Mouse (Mus musculus): ENCODE results near the gene Kank1. TPM values are rescaled to one million over a fixed set of nuclear protein-coding genes. Genes with fewer than 3 reads are reported as not detected.

Kank1 gene
- total RNA-seq, 1 experiment from 2014 or later = 21.7 TPM

- peak; percentile 9 for DNase-seq
Measured at GRCm38 (mm10) chr19:25315458-25315889, 78.7 kb downstream of the Kank1 start.

- no peak for DNase-seq
Measured at GRCm38 (mm10) chr19:25315993-25316392, 79.2 kb downstream of the Kank1 start.

GRCm38 (mm10) chr19:25324265-25324664 lies 87.5 kb downstream of the Kank1 start:
- peak; percentile 48 for DNase-seq

- no peak for DNase-seq
Measured at GRCm38 (mm10) chr19:25325113-25326001, 88.6 kb downstream of the Kank1 start.

- no peak for DNase-seq
Measured at GRCm38 (mm10) chr19:25326002-25326300, 89.2 kb downstream of the Kank1 start.

GRCm38 (mm10) chr19:25327633-25328032 lies 90.9 kb downstream of the Kank1 start:
- DNase-seq = no peak

- DNase-seq = peak; percentile 52
Measured at GRCm38 (mm10) chr19:25334360-25334759, 97.6 kb downstream of the Kank1 start.

- DNase-seq = no peak
Measured at GRCm38 (mm10) chr19:25336731-25337130, 100.0 kb downstream of the Kank1 start.

- no peak for DNase-seq
Measured at GRCm38 (mm10) chr19:25340630-25341620, 104.2 kb downstream of the Kank1 start.

- no peak for DNase-seq
Measured at GRCm38 (mm10) chr19:25342026-25342425, 105.3 kb downstream of the Kank1 start.

- peak; percentile 45 for DNase-seq
Measured at GRCm38 (mm10) chr19:25343657-25344322, 107.0 kb downstream of the Kank1 start.

- DNase-seq = no peak
Measured at GRCm38 (mm10) chr19:25344371-25344770, 107.6 kb downstream of the Kank1 start.

GRCm38 (mm10) chr19:25345972-25346371 lies 109.2 kb downstream of the Kank1 start:
- DNase-seq = no peak

- no peak for DNase-seq
Measured at GRCm38 (mm10) chr19:25347515-25347914, 110.7 kb downstream of the Kank1 start.

- DNase-seq = no peak
Measured at GRCm38 (mm10) chr19:25351257-25351955, 114.6 kb downstream of the Kank1 start.

- DNase-seq = no peak
Measured at GRCm38 (mm10) chr19:25357094-25357493, 120.3 kb downstream of the Kank1 start.

GRCm38 (mm10) chr19:25358486-25359120 lies 121.8 kb downstream of the Kank1 start:
- DNase-seq = peak; percentile 10

GRCm38 (mm10) chr19:25360571-25361029 lies 123.8 kb downstream of the Kank1 start:
- DNase-seq = no peak

- no peak for DNase-seq
Measured at GRCm38 (mm10) chr19:25361956-25362355, 125.2 kb downstream of the Kank1 start.

- DNase-seq = no peak
Measured at GRCm38 (mm10) chr19:25365698-25366097, 128.9 kb downstream of the Kank1 start.

- DNase-seq = no peak
Measured at GRCm38 (mm10) chr19:25366620-25367019, 129.8 kb downstream of the Kank1 start.
